Mouse (Mus musculus) lung, postnatal 25 days (tissue): ENCODE results near the gene Msx1.
"Not testable (repeated sequence)": the region's sequence is repeated elsewhere in the genome, so short reads cannot be mapped to it uniquely, and the experiment has no call there.

Experiments used
- DNase-seq: peaks from one replicate; pipeline ENCODE4 v3.0.0; 2022; ENCODE audit warnings: low spot score

Msx1 gene

GRCm38 (mm10) chr5:37824461-37824795 is at the start of gene Msx1:
Gene Msx1, minus strand, starts transcription at chr5:37824583.
- DNase-seq = peak; percentile 77

GRCm38 (mm10) chr5:37865471-37865870 is 41.1 kb upstream of the Msx1 start:
- DNase-seq = no peak

GRCm38 (mm10) chr5:37864309-37864708 is 39.9 kb upstream of the Msx1 start:
- DNase-seq = no peak

- DNase-seq = no peak
Observed at GRCm38 (mm10) chr5:37860846-37861245, 36.5 kb upstream of the Msx1 start.

GRCm38 (mm10) chr5:37860151-37860721 is 35.9 kb upstream of the Msx1 start:
- DNase-seq = no peak

GRCm38 (mm10) chr5:37857763-37858545 is 33.6 kb upstream of the Msx1 start:
- DNase-seq = no peak

- DNase-seq = no peak
Observed at GRCm38 (mm10) chr5:37856057-37856456, 31.7 kb upstream of the Msx1 start.

- no peak for DNase-seq
Observed at GRCm38 (mm10) chr5:37854233-37854632, 29.9 kb upstream of the Msx1 start.

- no peak for DNase-seq
Observed at GRCm38 (mm10) chr5:37851305-37851982, 27.1 kb upstream of the Msx1 start.

- DNase-seq = no peak
Observed at GRCm38 (mm10) chr5:37848991-37849719, 24.8 kb upstream of the Msx1 start.

GRCm38 (mm10) chr5:37836267-37836646 is 11.9 kb upstream of the Msx1 start:
- DNase-seq = no peak

- no peak for DNase-seq
Observed at GRCm38 (mm10) chr5:37835590-37836266, 11.3 kb upstream of the Msx1 start.

- DNase-seq = no peak
Observed at GRCm38 (mm10) chr5:37832766-37833165, 8.4 kb upstream of the Msx1 start.

GRCm38 (mm10) chr5:37832031-37832430 is 7.6 kb upstream of the Msx1 start:
- no peak for DNase-seq

- DNase-seq = not testable (repeated sequence)
Observed at GRCm38 (mm10) chr5:37830436-37830835, 6.1 kb upstream of the Msx1 start.

- no peak for DNase-seq
Observed at GRCm38 (mm10) chr5:37829926-37830325, 5.5 kb upstream of the Msx1 start.

GRCm38 (mm10) chr5:37829296-37829670 is 4.9 kb upstream of the Msx1 start:
- DNase-seq = no peak

- DNase-seq = no peak
Observed at GRCm38 (mm10) chr5:37828591-37829295, 4.4 kb upstream of the Msx1 start.

GRCm38 (mm10) chr5:37828001-37828400 is 3.6 kb upstream of the Msx1 start:
- no peak for DNase-seq

GRCm38 (mm10) chr5:37827626-37827950 is 3.2 kb upstream of the Msx1 start:
- DNase-seq = no peak
